Mouse (Mus musculus) testis, postnatal 10 days (tissue): ENCODE measurements around the gene Gm4981.
A peak's percentile ranks its signal among the peaks of the same experiment; 100 is the strongest.
"Not testable (repeated sequence)": the region's sequence is repeated elsewhere in the genome, so short reads cannot be mapped to it uniquely, and the experiment has no call there.

ENCODE experiments used
- DNase-seq: peaks from one replicate; pipeline ENCODE4 v3.0.0; 2021; ENCODE audit warnings: low spot score

Gm4981 gene

GRCm38 (mm10) chr10:58236613-58237012 is at the start of gene Gm4981:
Gm4981 (minus strand) TSS chr10:58236701.
- no peak for DNase-seq

- no peak for DNase-seq
Measured at GRCm38 (mm10) chr10:58282238-58282637, 45.7 kb upstream of the Gm4981 start.

GRCm38 (mm10) chr10:58258466-58258865 is 22.0 kb upstream of the Gm4981 start:
- no peak for DNase-seq

- DNase-seq: no peak
Measured at GRCm38 (mm10) chr10:58255954-58256353, 19.5 kb upstream of the Gm4981 start.

- peak; percentile 93 for DNase-seq
Measured at GRCm38 (mm10) chr10:58255213-58255892, 18.9 kb upstream of the Gm4981 start, which contains the start of gene Gcc2. Gcc2 (plus strand) TSS chr10:58255497.

- DNase-seq: no peak
Measured at GRCm38 (mm10) chr10:58254635-58255175, 18.2 kb upstream of the Gm4981 start.

- DNase-seq: no peak
Measured at GRCm38 (mm10) chr10:58249535-58249934, 13.0 kb upstream of the Gm4981 start.

- DNase-seq: peak; percentile 86
Measured at GRCm38 (mm10) chr10:58238984-58239740, 2.7 kb upstream of the Gm4981 start.

GRCm38 (mm10) chr10:58234985-58235384 is 1.5 kb downstream of the Gm4981 start:
- not testable (repeated sequence) for DNase-seq

- peak; percentile 61 for DNase-seq
Measured at GRCm38 (mm10) chr10:58233740-58234121, 2.8 kb downstream of the Gm4981 start.

- DNase-seq: peak; percentile 70
Measured at GRCm38 (mm10) chr10:58233054-58233739, 3.3 kb downstream of the Gm4981 start.

- peak; percentile 71 for DNase-seq
Measured at GRCm38 (mm10) chr10:58232641-58232969, 3.9 kb downstream of the Gm4981 start, which contains the start of gene Duxf3. Duxf3 (minus strand) TSS chr10:58232675.

- peak; percentile 95 for DNase-seq
Measured at GRCm38 (mm10) chr10:58231779-58232640, 4.5 kb downstream of the Gm4981 start.

GRCm38 (mm10) chr10:58231088-58231487 is 5.4 kb downstream of the Gm4981 start:
- DNase-seq: peak; percentile 81

- not testable (repeated sequence) for DNase-seq
Measured at GRCm38 (mm10) chr10:58230021-58230420, 6.5 kb downstream of the Gm4981 start.

- peak; percentile 64 for DNase-seq
Measured at GRCm38 (mm10) chr10:58227798-58228197, 8.7 kb downstream of the Gm4981 start.

GRCm38 (mm10) chr10:58226357-58226756 is 10.1 kb downstream of the Gm4981 start:
- DNase-seq: peak; percentile 55

GRCm38 (mm10) chr10:58224827-58225785 is 11.4 kb downstream of the Gm4981 start, which contains the start of gene AW822073:
AW822073 (minus strand) TSS chr10:58224930.
- peak; percentile 84 for DNase-seq

- DNase-seq: peak; percentile 93
Measured at GRCm38 (mm10) chr10:58223972-58224805, 12.3 kb downstream of the Gm4981 start.
